Mouse (Mus musculus): ENCODE data around the gene Agap1. TPM values are rescaled to one million over a fixed set of nuclear protein-coding genes. Genes with fewer than 3 reads are reported as not detected.

Gene Agap1
- polyA plus RNA-seq, 1 experiment from 2014 or later, result 23.1 TPM

GRCm38 (mm10) chr1:89850681-89851414, 396.2 kb downstream of the Agap1 start:
- no peak for ATAC-seq (ENCODE audit: insufficient number of reproducible peaks, insufficient read depth, low FRiP score, low TSS enrichment, low read depth)
- no peaks in the 10 kb centered on the region for H3K36me3 ChIP-seq
- H3K27ac ChIP-seq, result no peak overlapping the region
- H3K27me3 ChIP-seq, result peaks cover 31% of the 10 kb centered on the region
- WGBS, result 84% methylated on average over 11 of the region's 11 CpGs
- no peak overlapping the region for H3K4me2 ChIP-seq
- no peak overlapping the region for H3K4me3 ChIP-seq (replicated peaks)
- H3K4me1 ChIP-seq (replicated peaks), result peaks cover 43% of the 10 kb centered on the region
- H3K9me3 ChIP-seq, result no peaks in the 10 kb centered on the region
- no peak overlapping the region for H3K9ac ChIP-seq (replicated peaks)

GRCm38 (mm10) chr1:89859182-89859581, 404.6 kb downstream of the Agap1 start:
- H3K4me1 ChIP-seq (replicated peaks), result peaks cover 38% of the 10 kb centered on the region
- no peak for ATAC-seq (ENCODE audit: insufficient number of reproducible peaks, insufficient read depth, low FRiP score, low TSS enrichment, low read depth)
- H3K36me3 ChIP-seq, result peaks cover 7% of the 10 kb centered on the region
- H3K27me3 ChIP-seq, result no peaks in the 10 kb centered on the region
- WGBS, result 16% methylated on average over 3 of the region's 3 CpGs
- H3K9ac ChIP-seq (replicated peaks), result no peak overlapping the region
- H3K4me2 ChIP-seq, result no peak overlapping the region
- H3K4me3 ChIP-seq (replicated peaks), result no peak overlapping the region
- H3K27ac ChIP-seq, result peak overlapping the region; percentile 82; the same call in 1 of the 2 replicates
- H3K9me3 ChIP-seq, result no peaks in the 10 kb centered on the region

DNA sequence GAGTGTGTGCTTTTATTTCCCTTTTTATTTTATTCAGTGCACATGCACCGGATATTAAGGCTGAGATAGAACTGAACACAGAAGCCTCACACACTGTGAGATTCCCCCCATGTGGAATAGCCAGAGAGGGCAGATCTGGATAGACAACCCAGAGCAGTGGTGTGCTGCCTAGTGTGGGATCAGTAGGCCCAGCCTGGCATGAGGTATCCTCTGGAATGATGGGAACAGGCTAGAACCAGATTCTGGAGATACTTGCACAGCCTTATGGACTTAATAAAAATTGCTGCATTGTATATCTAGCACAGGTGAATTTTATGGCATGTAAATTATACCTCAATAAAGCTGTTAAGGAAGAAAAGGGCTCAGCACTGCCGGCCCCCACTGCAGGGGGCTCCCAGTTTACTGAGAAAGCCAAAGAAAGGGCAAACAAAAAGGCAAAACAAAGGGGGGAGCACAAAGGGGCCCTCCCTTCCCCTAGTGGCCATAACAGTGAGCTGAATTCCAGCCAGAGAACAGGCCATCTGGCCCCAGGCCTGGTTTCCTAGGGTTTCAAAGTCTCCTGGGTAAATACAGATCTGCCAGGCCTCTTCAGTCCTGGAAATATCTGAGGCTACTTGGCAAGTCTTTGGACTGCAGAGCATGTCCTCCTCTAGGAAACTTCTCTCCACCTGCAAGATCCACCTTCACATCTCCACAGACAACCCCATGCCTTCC, 405.6 kb downstream of the Agap1 start:
- no peak overlapping the region for H3K4me2 ChIP-seq
- 38% methylated on average over 2 of the region's 2 CpGs for WGBS
- no peaks in the 10 kb centered on the region for H3K27me3 ChIP-seq
- H3K4me1 ChIP-seq (replicated peaks), result peaks cover 39% of the 10 kb centered on the region
- H3K9me3 ChIP-seq, result no peaks in the 10 kb centered on the region
- no peak overlapping the region for H3K9ac ChIP-seq (replicated peaks)
- ATAC-seq (ENCODE audit: insufficient number of reproducible peaks, insufficient read depth, low FRiP score, low TSS enrichment, low read depth), result peak; percentile 64; the same call in 1 of the 2 replicates
- peaks cover 7% of the 10 kb centered on the region for H3K36me3 ChIP-seq
- H3K27ac ChIP-seq, result peak overlapping the region; percentile 82
- no peak overlapping the region for H3K4me3 ChIP-seq (replicated peaks)

GRCm38 (mm10) chr1:89865787-89866186, 411.2 kb downstream of the Agap1 start:
- H3K4me2 ChIP-seq, result no peak overlapping the region
- no peaks in the 10 kb centered on the region for H3K36me3 ChIP-seq
- no peaks in the 10 kb centered on the region for H3K27me3 ChIP-seq
- H3K4me3 ChIP-seq (replicated peaks), result no peak overlapping the region
- H3K27ac ChIP-seq, result no peak overlapping the region
- ATAC-seq (ENCODE audit: insufficient number of reproducible peaks, insufficient read depth, low FRiP score, low TSS enrichment, low read depth), result no peak
- H3K9ac ChIP-seq (replicated peaks), result no peak overlapping the region
- no peaks in the 10 kb centered on the region for H3K9me3 ChIP-seq
- H3K4me1 ChIP-seq (replicated peaks), result peaks cover 38% of the 10 kb centered on the region
- WGBS, result 27% methylated on average over 6 of the region's 6 CpGs

DNA sequence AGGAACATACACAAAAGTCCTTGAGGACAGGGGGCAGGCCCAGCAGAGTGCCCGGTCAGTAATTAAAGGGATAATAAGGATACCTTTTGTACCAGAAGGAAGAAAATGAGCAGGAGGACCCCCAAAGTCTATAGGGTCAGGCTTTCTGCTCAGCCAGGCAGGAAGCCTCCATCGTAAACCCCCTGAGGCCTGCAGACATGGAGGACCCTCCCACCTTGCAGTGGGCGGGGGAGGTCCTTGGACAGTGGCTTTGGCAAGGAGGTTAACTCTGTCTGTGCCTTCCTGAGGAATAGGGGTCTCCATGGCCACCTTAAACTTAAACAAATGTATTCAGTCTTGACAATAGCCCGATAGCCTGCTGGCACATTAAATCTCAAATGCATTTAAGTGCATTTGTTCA, 413.2 kb downstream of the Agap1 start:
- Histone ChIP-seq H3K27me3 (no peaks in the 10 kb centered on the region), H3K9ac (replicated peaks) (no peak overlapping the region), H3K27ac (no peak overlapping the region), H3K4me1 (replicated peaks) (peaks cover 38% of the 10 kb centered on the region), H3K9me3 (no peaks in the 10 kb centered on the region), H3K4me2 (no peak overlapping the region), H3K4me3 (replicated peaks) (no peak overlapping the region), H3K36me3 (no peaks in the 10 kb centered on the region)
- no peak for ATAC-seq (ENCODE audit: insufficient number of reproducible peaks, insufficient read depth, low FRiP score, low TSS enrichment, low read depth)
- 32% methylated on average over 4 of the region's 4 CpGs for WGBS

DNA sequence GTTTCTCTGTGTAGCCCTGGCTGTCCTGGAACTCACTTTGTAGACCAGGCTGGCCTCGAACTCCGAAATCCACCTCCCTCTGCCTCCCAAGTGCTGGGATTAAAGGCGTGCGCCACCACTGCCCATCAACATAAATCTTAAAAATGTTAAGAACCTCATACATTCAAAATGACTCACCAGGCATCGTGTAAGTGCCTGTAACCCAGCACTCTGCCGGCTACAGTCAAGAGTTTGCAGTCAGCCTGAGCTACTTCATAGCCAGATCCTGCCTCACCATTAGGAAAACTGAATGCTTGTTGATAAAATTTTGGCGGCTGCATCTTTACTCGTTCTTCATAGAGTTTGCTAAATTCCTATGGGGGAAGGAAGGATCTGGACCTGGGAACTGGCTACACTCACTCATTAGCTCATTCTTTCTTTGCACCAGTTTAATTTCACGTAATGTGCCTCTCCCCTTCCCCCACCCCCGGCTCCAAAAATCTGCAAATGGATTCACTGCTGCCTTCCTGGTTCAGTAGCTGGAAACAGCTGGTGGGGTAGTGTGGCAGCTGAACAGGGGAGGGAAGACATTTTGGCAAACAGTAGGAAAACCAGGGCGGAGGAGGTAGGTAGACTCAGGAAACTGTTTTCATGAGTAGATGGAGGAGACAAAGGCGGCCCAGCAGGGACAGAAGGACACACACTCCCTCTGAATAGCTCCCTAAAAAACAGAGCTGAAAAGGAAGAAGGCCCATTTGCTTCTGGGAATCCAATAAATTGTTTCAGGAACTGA, 415.7 kb downstream of the Agap1 start:
- H3K4me2 ChIP-seq, result no peak overlapping the region
- peaks cover 45% of the 10 kb centered on the region for H3K4me1 ChIP-seq (replicated peaks)
- H3K27ac ChIP-seq, result no peak overlapping the region
- no peaks in the 10 kb centered on the region for H3K36me3 ChIP-seq
- H3K9ac ChIP-seq (replicated peaks), result no peak overlapping the region
- WGBS, result 37% methylated on average over 12 of the region's 12 CpGs
- ATAC-seq (ENCODE audit: insufficient number of reproducible peaks, insufficient read depth, low FRiP score, low TSS enrichment, low read depth), result no peak
- no peaks in the 10 kb centered on the region for H3K27me3 ChIP-seq
- H3K4me3 ChIP-seq (replicated peaks), result no peak overlapping the region
- H3K9me3 ChIP-seq, result no peaks in the 10 kb centered on the region

- Histone ChIP-seq H3K9me3 (no peaks in the 10 kb centered on the region), H3K36me3 (no peaks in the 10 kb centered on the region), H3K4me1 (replicated peaks) (peaks cover 39% of the 10 kb centered on the region), H3K4me2 (no peak overlapping the region), H3K9ac (replicated peaks) (no peak overlapping the region), H3K27me3 (no peaks in the 10 kb centered on the region), H3K27ac (no peak overlapping the region), H3K4me3 (replicated peaks) (no peak overlapping the region)
- no peak for ATAC-seq (ENCODE audit: insufficient number of reproducible peaks, insufficient read depth, low FRiP score, low TSS enrichment, low read depth)
- WGBS, result 58% methylated on average over 6 of the region's 6 CpGs
Observed at GRCm38 (mm10) chr1:89870906-89871211, 416.3 kb downstream of the Agap1 start.

GRCm38 (mm10) chr1:89876346-89877072, 421.9 kb downstream of the Agap1 start:
- Histone ChIP-seq H3K36me3 (no peaks in the 10 kb centered on the region), H3K9me3 (no peaks in the 10 kb centered on the region), H3K4me1 (replicated peaks) (peaks cover 23% of the 10 kb centered on the region), H3K9ac (replicated peaks) (no peak overlapping the region), H3K27ac (no peak overlapping the region), H3K4me3 (replicated peaks) (no peak overlapping the region), H3K4me2 (no peak overlapping the region), H3K27me3 (no peaks in the 10 kb centered on the region)
- 38% methylated on average over 5 of the region's 5 CpGs for WGBS
- no peak for ATAC-seq (ENCODE audit: insufficient number of reproducible peaks, insufficient read depth, low FRiP score, low TSS enrichment, low read depth)

GRCm38 (mm10) chr1:89878496-89878895, 423.9 kb downstream of the Agap1 start:
- H3K4me3 ChIP-seq (replicated peaks), result no peak overlapping the region
- H3K36me3 ChIP-seq, result peaks cover 13% of the 10 kb centered on the region; the same call in 1 of the 2 replicates
- no peak for ATAC-seq (ENCODE audit: insufficient number of reproducible peaks, insufficient read depth, low FRiP score, low TSS enrichment, low read depth)
- 89% methylated on average over 11 of the region's 11 CpGs for WGBS
- peaks cover 12% of the 10 kb centered on the region; the same call in 1 of the 2 replicates for H3K4me1 ChIP-seq (replicated peaks)
- H3K9me3 ChIP-seq, result no peaks in the 10 kb centered on the region
- no peak overlapping the region for H3K9ac ChIP-seq (replicated peaks)
- H3K4me2 ChIP-seq, result no peak overlapping the region
- H3K27ac ChIP-seq, result no peak overlapping the region
- no peaks in the 10 kb centered on the region for H3K27me3 ChIP-seq

DNA sequence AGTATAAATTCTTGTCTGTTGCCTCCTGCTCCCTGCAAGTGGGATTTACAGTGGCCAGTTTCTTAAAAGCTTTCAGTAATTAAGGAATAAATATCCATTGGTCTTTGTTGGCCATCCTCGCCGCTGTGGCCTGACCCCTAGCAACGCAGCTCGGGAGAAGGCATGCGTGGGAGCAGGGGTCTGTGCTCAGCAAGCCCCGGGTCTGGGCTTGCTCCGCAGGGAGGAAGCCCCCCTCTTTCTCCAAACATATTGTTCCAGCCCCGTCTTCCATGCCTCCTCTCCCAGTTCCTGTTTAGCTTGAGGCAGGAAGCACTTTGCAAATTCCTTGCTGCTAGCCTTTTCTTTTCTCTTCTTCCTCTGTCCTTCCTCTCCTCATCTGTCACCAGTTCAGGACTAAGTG, 425.6 kb downstream of the Agap1 start:
- Histone ChIP-seq H3K27me3 (no peaks in the 10 kb centered on the region), H3K36me3 (peaks cover 13% of the 10 kb centered on the region; the same call in 1 of the 2 replicates), H3K27ac (no peak overlapping the region), H3K4me3 (replicated peaks) (no peak overlapping the region), H3K9ac (replicated peaks) (no peak overlapping the region), H3K9me3 (no peaks in the 10 kb centered on the region), H3K4me2 (no peak overlapping the region), H3K4me1 (replicated peaks) (peaks cover 17% of the 10 kb centered on the region)
- 52% methylated on average over 8 of the region's 8 CpGs for WGBS
- no peak for ATAC-seq (ENCODE audit: insufficient number of reproducible peaks, insufficient read depth, low FRiP score, low TSS enrichment, low read depth)

DNA sequence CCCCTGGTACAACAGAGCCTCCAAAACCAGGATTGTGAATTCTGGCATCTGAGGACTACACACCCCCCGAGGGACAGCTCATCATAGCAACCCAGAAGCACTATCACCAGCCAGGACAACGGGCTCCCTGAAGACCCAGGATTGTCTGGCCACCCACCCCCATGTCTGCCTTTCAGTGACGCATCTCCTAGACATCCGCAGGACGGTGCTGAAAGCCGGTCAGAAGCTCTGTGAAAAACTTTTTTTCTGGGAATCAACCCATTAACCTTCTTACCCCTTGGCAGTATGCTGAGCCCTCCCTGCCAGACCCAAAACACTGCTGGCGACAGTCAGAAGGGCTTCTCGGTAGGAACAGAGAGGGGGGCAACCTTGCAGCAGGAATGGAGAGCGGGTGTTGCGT, 426.2 kb downstream of the Agap1 start:
- Histone ChIP-seq H3K27me3 (no peaks in the 10 kb centered on the region), H3K4me1 (replicated peaks) (peaks cover 23% of the 10 kb centered on the region), H3K9ac (replicated peaks) (no peak overlapping the region), H3K4me2 (no peak overlapping the region), H3K4me3 (replicated peaks) (no peak overlapping the region), H3K27ac (no peak overlapping the region), H3K9me3 (no peaks in the 10 kb centered on the region), H3K36me3 (peaks cover 13% of the 10 kb centered on the region; the same call in 1 of the 2 replicates)
- ATAC-seq (ENCODE audit: insufficient number of reproducible peaks, insufficient read depth, low FRiP score, low TSS enrichment, low read depth), result no peak
- 81% methylated on average over 10 of the region's 10 CpGs for WGBS
